ENCODE assay signal across 13 mouse cellular contexts in genomic region chr6:145539568-145539859, GRCm38 (mm10).
DNase-seq lines count a peak whose midpoint lies in the region; ATAC-seq and TF ChIP-seq lines count a peak whose summit lies in the region.
"Had no signal": no experiment of that assay in that cellular context is flagged by ENCODE, and none has a peak within 500 bp of the region (broad histone marks: within the 10 kb centered on the region; RNA-seq: fewer than 3 reads in every experiment).

No protein-coding gene starts in this region.

- no peaks in the 10 kb centered on the region for H3K27me3 ChIP-seq in midbrain, embryonic 13.5 days
- H3K27me3 ChIP-seq in midbrain, postnatal 0 days (ENCODE audit: insufficient read depth, low read length) = no peaks in the 10 kb centered on the region
- H3K27me3 ChIP-seq in limb, embryonic 11.5 days (ENCODE audit: control insufficient read depth, insufficient read depth, low read length) = no peaks in the 10 kb centered on the region
- H3K27me3 ChIP-seq: limb, embryonic 15.5 days had no signal

- H3K4me1 ChIP-seq in midbrain, embryonic 13.5 days (replicated peaks) = peaks cover 14% of the 10 kb centered on the region; the same call in 1 of the 2 replicates
- no peaks in the 10 kb centered on the region for H3K4me1 ChIP-seq in midbrain, postnatal 0 days (ENCODE audit: insufficient read depth, low read length)
- 0 out of 2 replicates have a peak, but pooled peaks cover 4% of the 10 kb centered on the region for H3K4me1 ChIP-seq in limb, embryonic 11.5 days (ENCODE audit: control insufficient read depth, insufficient read depth, low read length)

- no peak overlapping the region for H3K27ac ChIP-seq in midbrain, embryonic 13.5 days
- H3K27ac ChIP-seq in midbrain, postnatal 0 days (ENCODE audit: low read depth, low read length) = no peak overlapping the region
- no peak overlapping the region; the same call in 1 of the 2 replicates for H3K27ac ChIP-seq in limb, embryonic 11.5 days (replicated peaks; ENCODE audit: low read depth, low read length)
- H3K27ac ChIP-seq: limb, embryonic 15.5 days had no signal

- H3K4me2 ChIP-seq in midbrain, embryonic 13.5 days (replicated peaks) = no peak overlapping the region
- H3K4me2 ChIP-seq in midbrain, postnatal 0 days (ENCODE audit: low read depth, low read length, poor library complexity, severe bottlenecking) = no peak overlapping the region
- H3K4me2 ChIP-seq in limb, embryonic 11.5 days (ENCODE audit: low read depth, severe bottlenecking) = no peak overlapping the region
- H3K4me2 ChIP-seq: limb, embryonic 15.5 days; lung, embryonic 14.5 days had no signal

- H3K9me3 ChIP-seq in midbrain, embryonic 13.5 days = peaks cover 9% of the 10 kb centered on the region
- no peaks in the 10 kb centered on the region for H3K9me3 ChIP-seq in midbrain, postnatal 0 days (ENCODE audit: low read length)
- no peaks in the 10 kb centered on the region for H3K9me3 ChIP-seq in limb, embryonic 11.5 days (ENCODE audit: control insufficient read depth, low read length)
- H3K9me3 ChIP-seq: limb, embryonic 15.5 days had no signal

- ATAC-seq in midbrain, embryonic 13.5 days = 0 out of 2 replicates have a peak, but pooled peaks have one; percentile 37
- no peak for ATAC-seq in midbrain, postnatal 0 days (ENCODE audit: low FRiP score)
- no peak for ATAC-seq in limb, embryonic 11.5 days (ENCODE audit: insufficient number of reproducible peaks, low FRiP score, low TSS enrichment, low read depth)

- no peak for TF ChIP-seq CTCF in midbrain, postnatal 0 days (IDR thresholded peaks at IDR 0.05)

- no peak overlapping the region for H3K9ac ChIP-seq in midbrain, embryonic 13.5 days (replicated peaks)
- no peak overlapping the region for H3K9ac ChIP-seq in midbrain, postnatal 0 days (replicated peaks; ENCODE audit: low read length, poor library complexity, severe bottlenecking)
- no peak overlapping the region for H3K9ac ChIP-seq in limb, embryonic 11.5 days (ENCODE audit: low read length)
- H3K9ac ChIP-seq: limb, embryonic 15.5 days; lung, embryonic 14.5 days had no signal

- peak; percentile 62 for DNase-seq in embryo, embryonic 10 days (ENCODE audit: low spot score)
- DNase-seq in embryo, embryonic 9.5 days (ENCODE audit: extremely low spot score) = no peak
- DNase-seq in midbrain, postnatal 0 days (ENCODE audit: low spot score) = no peak
- DNase-seq in limb, embryonic 11.5 days (ENCODE audit: low spot score) = peak; percentile 41
- no peak for DNase-seq in adipocyte (ENCODE audit: low spot score)
- DNase-seq in retina, embryonic 14.5 days (ENCODE audit: low spot score) = no peak
- DNase-seq in frontal cortex, postnatal 14 days (ENCODE audit: low spot score in 2 of 2) = no peak
- DNase-seq: adrenal gland, adult 8-10 months; heart, adult 18-20 months; lung, embryonic 14.5 days had no signal

- H3K36me3 ChIP-seq in midbrain, embryonic 13.5 days = 0 out of 2 replicates have a peak, but pooled peaks cover 4% of the 10 kb centered on the region
- no peaks in the 10 kb centered on the region for H3K36me3 ChIP-seq in midbrain, postnatal 0 days (ENCODE audit: insufficient read depth, low read length)
- H3K36me3 ChIP-seq in limb, embryonic 11.5 days (ENCODE audit: control insufficient read depth, insufficient read depth, low read length) = no peaks in the 10 kb centered on the region
- H3K36me3 ChIP-seq: limb, embryonic 15.5 days had no signal

- no peak overlapping the region for H3K4me3 ChIP-seq in midbrain, embryonic 13.5 days (replicated peaks)
- no peak overlapping the region for H3K4me3 ChIP-seq in midbrain, postnatal 0 days (ENCODE audit: low read depth, low read length)
- no peak overlapping the region for H3K4me3 ChIP-seq in limb, embryonic 11.5 days (ENCODE audit: low read depth, low read length)
- H3K4me3 ChIP-seq: erythroblast, embryonic 14.5 days; limb, embryonic 15.5 days had no signal

- 33% methylated on average over 6 of the region's 6 CpGs for WGBS in midbrain, embryonic 13.5 days
- WGBS in midbrain, postnatal 0 days = 23% methylated on average over 6 of the region's 6 CpGs
- 42% methylated on average over 6 of the region's 6 CpGs for WGBS in limb, embryonic 11.5 days

Comparison
In these comparisons a context has a peak if more than half of its experiments do, and no peak if none do; other contexts are left out.
1. DNase-seq: peak in embryo, embryonic 10 days (single experiment) and limb, embryonic 11.5 days (single experiment); none in embryo, embryonic 9.5 days (single experiment), midbrain, postnatal 0 days (single experiment), adipocyte (single experiment), retina, embryonic 14.5 days (single experiment) and frontal cortex, postnatal 14 days (0 of 2).